Mouse (Mus musculus): ENCODE measurements around the gene Elane. TPM values are rescaled to one million over a fixed set of nuclear protein-coding genes. Genes with fewer than 3 reads are reported as not detected.
A peak's percentile ranks its signal among the peaks of the same experiment; 100 is the strongest.
"Not testable (repeated sequence)": the region's sequence is repeated elsewhere in the genome, so short reads cannot be mapped to it uniquely, and the experiment has no call there.

Gene Elane
- polyA plus RNA-seq, 1 experiment from 2014 or later, result 0.26 TPM

DNA sequence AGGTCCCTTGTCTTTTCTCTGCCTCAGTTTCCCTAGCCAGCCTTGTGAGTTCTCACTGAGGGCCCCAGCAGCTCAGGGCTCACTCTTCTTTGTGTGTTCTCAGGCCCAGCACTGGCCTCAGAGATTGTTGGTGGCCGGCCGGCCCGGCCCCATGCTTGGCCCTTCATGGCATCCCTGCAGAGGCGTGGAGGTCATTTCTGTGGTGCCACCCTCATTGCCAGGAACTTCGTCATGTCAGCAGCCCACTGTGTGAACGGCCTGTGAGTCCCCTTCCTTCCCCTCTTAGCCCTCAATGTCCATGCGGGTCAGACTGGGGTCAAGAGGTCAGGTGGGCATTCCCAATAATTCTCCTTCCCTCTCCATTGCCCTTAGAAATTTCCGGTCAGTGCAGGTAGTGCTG lies 564 bp downstream of the Elane start:
- no peak overlapping the region for H3K9ac ChIP-seq (ENCODE audit: low read length)
- no peaks in the 10 kb centered on the region for H3K36me3 ChIP-seq (ENCODE audit: control insufficient read depth, insufficient read depth, low read length)
- WGBS, result 79% methylated on average over 8 of the region's 8 CpGs
- peaks cover 3% of the 10 kb centered on the region for H3K27me3 ChIP-seq (ENCODE audit: control insufficient read depth, insufficient read depth, low read depth, low read length)
- no peak overlapping the region for H3K4me3 ChIP-seq (ENCODE audit: low read length)
- no peak overlapping the region for H3K27ac ChIP-seq (ENCODE audit: low read length)
- ATAC-seq (ENCODE audit: low read depth), result no peak
- H3K4me2 ChIP-seq (ENCODE audit: low read depth, low read length), result no peak overlapping the region
- H3K4me1 ChIP-seq (replicated peaks; ENCODE audit: control insufficient read depth, insufficient read depth, low read length), result peaks cover 10% of the 10 kb centered on the region
- no peaks in the 10 kb centered on the region for H3K9me3 ChIP-seq (ENCODE audit: control insufficient read depth, low read length)

DNA sequence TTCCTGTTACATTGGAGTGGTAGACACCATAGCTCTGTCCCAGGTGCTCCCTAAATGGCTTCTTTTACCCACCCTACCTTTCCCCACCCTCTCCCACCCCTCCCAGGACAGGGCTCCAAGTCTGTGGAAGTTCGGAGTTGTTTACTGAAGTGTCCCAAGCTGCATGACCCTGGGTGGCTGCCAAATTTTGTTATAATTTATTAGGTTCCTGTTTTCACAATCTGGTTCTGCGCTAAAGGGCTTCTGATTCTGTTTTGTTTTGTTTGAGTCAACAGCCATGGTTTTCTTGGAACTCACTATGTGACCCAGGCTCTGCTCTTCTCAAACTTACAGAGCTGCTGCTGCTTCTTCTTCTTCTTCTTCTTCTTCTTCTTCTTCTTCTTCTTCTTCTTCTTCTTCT lies 3.3 kb downstream of the Elane start:
- no peak for ATAC-seq (ENCODE audit: low read depth)
- Histone ChIP-seq H3K4me3 (ENCODE audit: low read length) (no peak overlapping the region), H3K27ac (ENCODE audit: low read length) (no peak overlapping the region), H3K27me3 (ENCODE audit: control insufficient read depth, insufficient read depth, low read depth, low read length) (no peaks in the 10 kb centered on the region), H3K36me3 (ENCODE audit: control insufficient read depth, insufficient read depth, low read length) (no peaks in the 10 kb centered on the region; the same call in 1 of the 2 replicates), H3K9me3 (ENCODE audit: control insufficient read depth, low read length) (no peaks in the 10 kb centered on the region), H3K4me1 (replicated peaks; ENCODE audit: control insufficient read depth, insufficient read depth, low read length) (peaks cover 2% of the 10 kb centered on the region; the same call in 1 of the 2 replicates), H3K9ac (ENCODE audit: low read length) (no peak overlapping the region), H3K4me2 (ENCODE audit: low read depth, low read length) (no peak overlapping the region)
- 21% methylated on average over 2 of the region's 2 CpGs for WGBS

DNA sequence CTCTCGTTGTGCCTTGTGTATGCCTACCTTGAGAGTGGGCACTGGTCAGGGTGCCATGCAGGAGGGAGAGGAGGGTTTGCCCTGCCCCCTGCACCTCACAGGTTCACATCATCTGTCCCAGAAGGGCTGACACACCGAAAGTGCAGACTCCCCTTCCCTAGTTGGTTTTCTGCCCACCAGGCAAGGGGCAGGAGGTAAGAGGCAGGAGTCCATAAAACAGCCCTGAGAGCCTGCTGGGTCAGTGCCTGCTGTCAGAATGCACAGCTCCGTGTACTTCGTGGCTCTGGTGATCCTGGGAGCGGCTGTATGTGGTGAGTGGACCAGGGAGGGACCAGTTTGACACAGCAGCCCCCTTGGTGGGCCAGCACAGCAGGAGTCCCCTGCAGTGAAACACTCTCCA lies 4.6 kb downstream of the Elane start, which contains the start of gene Cfd:
Gene Cfd (plus strand): TSS at position 184 of the 400 bp plus-strand sequence.
- no peak within 1 kb of the TSS for H3K27ac ChIP-seq (ENCODE audit: low read length)
- ATAC-seq (ENCODE audit: low read depth), result no peak

DNA sequence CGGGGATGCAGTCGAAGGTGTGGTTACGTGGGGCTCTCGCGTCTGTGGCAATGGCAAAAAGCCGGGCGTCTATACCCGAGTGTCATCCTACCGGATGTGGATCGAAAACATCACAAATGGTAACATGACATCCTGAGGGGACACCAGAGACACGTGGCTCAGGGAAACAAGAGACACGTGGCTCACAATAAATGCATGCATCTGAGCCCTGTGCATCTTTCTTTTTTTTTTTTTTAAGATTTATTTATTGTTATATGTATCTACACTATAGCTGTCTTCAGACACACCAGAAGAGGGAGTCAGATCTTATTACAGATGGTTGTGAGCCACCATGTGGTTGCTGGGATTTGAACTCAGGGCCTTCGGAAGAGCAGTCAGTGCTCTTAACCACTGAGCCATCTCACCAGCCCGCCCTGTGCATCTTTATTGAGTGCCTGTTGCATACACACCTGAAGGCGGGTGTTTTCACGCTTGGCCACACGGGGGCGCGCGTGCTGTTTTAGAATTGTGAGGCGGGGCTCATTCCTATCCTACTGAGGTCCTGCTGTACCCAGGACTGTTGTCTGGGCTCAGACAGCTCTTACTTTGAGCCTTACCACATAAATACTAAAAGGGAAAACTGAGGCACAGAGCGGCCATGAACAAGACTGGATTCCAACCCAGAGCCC lies 6.5 kb downstream of the Elane start:
- H3K36me3 ChIP-seq (ENCODE audit: control insufficient read depth, insufficient read depth, low read length); H3K27ac ChIP-seq (ENCODE audit: low read length); H3K4me1 ChIP-seq (replicated peaks; ENCODE audit: control insufficient read depth, insufficient read depth, low read length); H3K9ac ChIP-seq (ENCODE audit: low read length); H3K27me3 ChIP-seq (ENCODE audit: control insufficient read depth, insufficient read depth, low read depth, low read length); H3K9me3 ChIP-seq (ENCODE audit: control insufficient read depth, low read length); H3K4me3 ChIP-seq (ENCODE audit: low read length); H3K4me2 ChIP-seq (ENCODE audit: low read depth, low read length): not testable (repeated sequence)
- WGBS, result 41% methylated on average over 22 of the region's 22 CpGs
- ATAC-seq (ENCODE audit: low read depth), result peak; percentile 51

More for the DNA sequence above, 4.6 kb downstream of the Elane start, which contains the start of gene Cfd:
- H3K9ac ChIP-seq (ENCODE audit: low read length), result no peak within 1 kb of the TSS
- no peaks in the 10 kb centered on the region for H3K27me3 ChIP-seq (ENCODE audit: control insufficient read depth, insufficient read depth, low read depth, low read length)
- no peak within 1 kb of the TSS for H3K4me2 ChIP-seq (ENCODE audit: low read depth, low read length)
- no peaks in the 10 kb centered on the region for H3K9me3 ChIP-seq (ENCODE audit: control insufficient read depth, low read length)
- H3K36me3 ChIP-seq (ENCODE audit: control insufficient read depth, insufficient read depth, low read length), result peaks cover 2% of the 10 kb centered on the region
- 35% methylated on average over 5 of the region's 5 CpGs for WGBS
- H3K4me3 ChIP-seq (ENCODE audit: low read length), result no peak within 1 kb of the TSS
- H3K4me1 ChIP-seq (replicated peaks; ENCODE audit: control insufficient read depth, insufficient read depth, low read length), result no peaks in the 10 kb centered on the region

DNA sequence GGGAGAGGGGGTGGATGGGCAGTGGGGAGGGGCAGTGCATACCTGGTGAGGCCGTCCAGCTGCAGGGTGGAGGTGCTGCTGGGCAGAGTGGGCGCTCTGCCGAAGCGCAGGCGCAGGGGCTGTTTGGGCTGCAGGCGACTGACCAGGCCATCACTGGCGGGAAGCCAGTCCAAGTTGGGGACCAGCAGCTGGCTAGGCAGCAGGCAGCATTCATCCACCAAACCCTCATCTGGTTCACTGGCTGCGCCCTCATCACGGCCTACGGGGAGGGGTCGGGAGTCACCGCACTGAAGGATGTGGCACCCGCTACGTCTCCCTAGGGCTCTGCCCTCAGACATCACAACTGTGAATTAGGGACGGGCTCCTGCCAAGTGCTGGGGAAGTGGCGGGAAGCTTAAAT lies 10.3 kb downstream of the Elane start:
- no peaks in the 10 kb centered on the region for H3K27me3 ChIP-seq (ENCODE audit: control insufficient read depth, insufficient read depth, low read depth, low read length)
- H3K27ac ChIP-seq (ENCODE audit: low read length), result no peak overlapping the region
- H3K4me1 ChIP-seq (replicated peaks; ENCODE audit: control insufficient read depth, insufficient read depth, low read length), result peaks cover 9% of the 10 kb centered on the region; the same call in 1 of the 2 replicates
- H3K36me3 ChIP-seq (ENCODE audit: control insufficient read depth, insufficient read depth, low read length), result peaks cover 16% of the 10 kb centered on the region
- no peak overlapping the region for H3K4me3 ChIP-seq (ENCODE audit: low read length)
- H3K4me2 ChIP-seq (ENCODE audit: low read depth, low read length), result no peak overlapping the region
- 85% methylated on average over 16 of the region's 16 CpGs for whole genome bisulfite sequencing
- H3K9me3 ChIP-seq (ENCODE audit: control insufficient read depth, low read length), result no peaks in the 10 kb centered on the region
- H3K9ac ChIP-seq (ENCODE audit: low read length), result no peak overlapping the region
- no peak for ATAC-seq (ENCODE audit: low read depth)

DNA sequence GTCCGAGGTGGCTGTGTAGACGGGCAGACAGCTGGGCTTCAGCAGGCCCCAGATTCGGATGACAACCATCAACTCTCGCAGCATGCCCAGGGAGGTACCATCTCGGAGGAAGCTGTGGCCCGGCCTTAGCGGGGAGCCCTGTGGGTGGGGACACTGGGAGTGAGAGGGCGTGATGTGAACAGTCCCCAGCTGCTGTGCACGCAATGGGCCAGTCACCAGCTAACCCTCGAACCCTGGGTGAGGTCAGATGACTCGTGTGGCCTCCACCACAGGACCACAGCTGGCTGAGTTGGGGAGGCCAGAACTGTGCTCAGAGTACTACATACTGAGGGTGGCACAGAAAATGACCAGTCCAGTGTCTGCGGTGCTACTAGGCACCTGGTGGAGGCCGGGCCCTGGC lies 10.8 kb downstream of the Elane start:
- Histone ChIP-seq H3K4me3 (ENCODE audit: low read length) (no peak overlapping the region), H3K9ac (ENCODE audit: low read length) (no peak overlapping the region), H3K36me3 (ENCODE audit: control insufficient read depth, insufficient read depth, low read length) (peaks cover 16% of the 10 kb centered on the region), H3K27ac (ENCODE audit: low read length) (no peak overlapping the region), H3K27me3 (ENCODE audit: control insufficient read depth, insufficient read depth, low read depth, low read length) (no peaks in the 10 kb centered on the region), H3K4me1 (replicated peaks; ENCODE audit: control insufficient read depth, insufficient read depth, low read length) (peaks cover 9% of the 10 kb centered on the region; the same call in 1 of the 2 replicates), H3K4me2 (ENCODE audit: low read depth, low read length) (no peak overlapping the region), H3K9me3 (ENCODE audit: control insufficient read depth, low read length) (no peaks in the 10 kb centered on the region)
- ATAC-seq (ENCODE audit: low read depth), result peak; percentile 44
- WGBS, result 68% methylated on average over 13 of the region's 13 CpGs

DNA sequence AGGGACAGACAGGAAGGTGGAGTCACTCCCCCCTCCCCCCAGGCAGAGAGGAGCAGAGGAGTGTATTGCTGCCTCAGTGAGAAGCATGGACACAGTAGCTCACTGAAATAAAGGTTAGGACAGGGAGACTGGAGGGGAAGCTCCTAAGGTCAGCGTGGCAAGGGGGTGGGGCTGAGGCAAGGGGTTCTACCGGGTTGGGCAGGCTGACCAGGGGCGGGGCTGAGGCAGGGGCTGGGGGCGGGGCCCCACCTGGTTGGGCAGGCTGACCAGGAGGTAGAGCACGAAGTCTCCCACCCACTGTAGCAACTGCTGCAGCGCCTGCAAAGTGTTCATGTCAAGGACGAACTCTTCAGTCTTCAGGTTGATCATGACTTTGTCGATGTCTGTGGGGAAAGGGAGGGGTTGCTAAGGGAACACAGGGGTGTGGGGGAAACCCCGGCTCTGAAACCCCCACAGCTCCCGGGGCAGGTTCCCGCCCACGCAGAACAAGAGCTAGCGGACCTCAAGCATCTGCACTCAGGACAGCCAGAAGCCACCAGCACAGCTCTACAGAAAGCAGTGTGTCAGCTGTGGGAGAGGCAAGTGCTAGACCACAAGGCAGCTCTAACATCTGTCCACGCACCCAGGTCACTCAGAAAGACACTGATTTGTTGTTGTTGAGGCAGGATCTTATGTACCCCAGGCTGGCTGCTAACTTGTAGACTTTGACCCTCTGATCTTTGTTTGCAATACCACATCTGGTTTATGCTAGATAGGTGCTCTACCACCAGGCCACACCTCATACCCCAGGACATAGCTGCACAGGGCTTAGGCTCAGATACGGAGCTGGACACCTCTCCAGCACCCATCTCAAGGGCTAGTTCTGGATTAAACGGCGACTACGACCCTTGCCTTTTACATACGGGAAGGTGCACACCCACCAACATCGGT lies 11.5 kb downstream of the Elane start:
- Histone ChIP-seq H3K27me3 (ENCODE audit: control insufficient read depth, insufficient read depth, low read depth, low read length) (no peaks in the 10 kb centered on the region), H3K36me3 (ENCODE audit: control insufficient read depth, insufficient read depth, low read length) (peaks cover 20% of the 10 kb centered on the region), H3K9me3 (ENCODE audit: control insufficient read depth, low read length) (no peaks in the 10 kb centered on the region), H3K27ac (ENCODE audit: low read length) (no peak overlapping the region), H3K4me2 (ENCODE audit: low read depth, low read length) (no peak overlapping the region), H3K4me1 (replicated peaks; ENCODE audit: control insufficient read depth, insufficient read depth, low read length) (peaks cover 9% of the 10 kb centered on the region; the same call in 1 of the 2 replicates), H3K9ac (ENCODE audit: low read length) (no peak overlapping the region), H3K4me3 (ENCODE audit: low read length) (no peak overlapping the region)
- no peak for ATAC-seq (ENCODE audit: low read depth)
- WGBS, result 51% methylated on average over 20 of the region's 20 CpGs

DNA sequence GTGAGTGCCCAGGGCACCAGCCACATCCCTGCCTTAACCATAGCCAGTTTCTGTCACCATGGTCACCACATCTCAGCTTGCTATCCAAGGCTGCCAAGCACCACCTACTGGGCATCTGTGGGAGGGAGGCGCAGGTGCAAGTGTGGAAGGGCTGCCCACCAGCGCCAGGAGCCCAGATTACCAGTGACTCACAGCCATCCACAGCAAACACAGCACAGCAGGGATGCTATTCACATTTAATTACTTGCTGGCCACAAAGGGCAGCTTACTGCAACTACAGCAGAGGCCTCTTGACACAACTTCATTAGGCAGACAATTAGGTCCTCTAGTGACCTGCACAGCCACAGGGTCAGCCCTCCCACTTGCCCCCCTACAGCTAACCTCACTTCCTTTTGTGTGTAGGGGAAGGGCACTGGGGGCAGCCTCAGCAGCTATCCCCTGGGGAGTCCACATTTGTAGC lies 14.9 kb downstream of the Elane start:
- Histone ChIP-seq H3K9me3 (ENCODE audit: control insufficient read depth, low read length) (no peaks in the 10 kb centered on the region), H3K27me3 (ENCODE audit: control insufficient read depth, insufficient read depth, low read depth, low read length) (no peaks in the 10 kb centered on the region), H3K4me3 (ENCODE audit: low read length) (no peak overlapping the region), H3K36me3 (ENCODE audit: control insufficient read depth, insufficient read depth, low read length) (peaks cover 37% of the 10 kb centered on the region), H3K27ac (ENCODE audit: low read length) (no peak overlapping the region), H3K9ac (ENCODE audit: low read length) (no peak overlapping the region), H3K4me1 (replicated peaks; ENCODE audit: control insufficient read depth, insufficient read depth, low read length) (peaks cover 9% of the 10 kb centered on the region; the same call in 1 of the 2 replicates), H3K4me2 (ENCODE audit: low read depth, low read length) (no peak overlapping the region)
- ATAC-seq (ENCODE audit: low read depth), result no peak
- WGBS, result 84% methylated on average over 2 of the region's 2 CpGs

DNA sequence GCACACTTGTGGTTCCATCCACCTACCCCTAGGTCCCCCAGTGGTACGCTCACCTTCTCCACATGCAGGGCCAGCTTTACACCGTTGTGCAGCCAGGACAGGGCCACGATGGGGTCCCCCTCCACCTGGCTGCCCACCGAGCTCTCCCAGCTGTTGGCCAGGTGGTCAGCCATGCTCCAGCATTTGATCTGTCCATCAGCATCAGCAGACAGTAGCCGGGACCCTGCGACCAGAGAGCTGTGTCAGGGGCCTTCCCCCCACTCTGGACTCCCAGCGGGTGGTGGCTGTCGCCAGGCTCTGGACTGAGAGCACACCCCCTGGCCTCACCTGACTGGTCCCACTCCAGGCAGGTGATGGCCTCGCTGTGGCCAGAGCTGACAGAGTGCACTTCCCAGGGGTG lies 20.7 kb downstream of the Elane start:
- Histone ChIP-seq H3K27ac (ENCODE audit: low read length) (no peak overlapping the region), H3K4me3 (ENCODE audit: low read length) (no peak overlapping the region), H3K27me3 (ENCODE audit: control insufficient read depth, insufficient read depth, low read depth, low read length) (no peaks in the 10 kb centered on the region), H3K4me1 (replicated peaks; ENCODE audit: control insufficient read depth, insufficient read depth, low read length) (peaks cover 5% of the 10 kb centered on the region; the same call in 1 of the 2 replicates), H3K36me3 (ENCODE audit: control insufficient read depth, insufficient read depth, low read length) (peaks cover 41% of the 10 kb centered on the region), H3K9ac (ENCODE audit: low read length) (no peak overlapping the region), H3K9me3 (ENCODE audit: control insufficient read depth, low read length) (no peaks in the 10 kb centered on the region), H3K4me2 (ENCODE audit: low read depth, low read length) (no peak overlapping the region)
- WGBS, result 89% methylated on average over 9 of the region's 9 CpGs
- ATAC-seq (ENCODE audit: low read depth), result no peak

Data from lung, embryonic 16.5 days (tissue).